Mouse (Mus musculus): Measurements from ENCODE around the gene Cd163l1. TPM values are rescaled to one million over a fixed set of nuclear protein-coding genes. Genes with fewer than 3 reads are reported as not detected.

Gene Cd163l1
- total RNA-seq, 2 experiments from 2014 or later, result not detected

GRCm38 (mm10) chr7:140219268-140219667, 1.2 kb downstream of the Cd163l1 start:
- DNase-seq (ENCODE audit: low spot score), result no peak

GRCm38 (mm10) chr7:140220375-140220774, 2.3 kb downstream of the Cd163l1 start:
- no peak for DNase-seq (ENCODE audit: low spot score)

DNA sequence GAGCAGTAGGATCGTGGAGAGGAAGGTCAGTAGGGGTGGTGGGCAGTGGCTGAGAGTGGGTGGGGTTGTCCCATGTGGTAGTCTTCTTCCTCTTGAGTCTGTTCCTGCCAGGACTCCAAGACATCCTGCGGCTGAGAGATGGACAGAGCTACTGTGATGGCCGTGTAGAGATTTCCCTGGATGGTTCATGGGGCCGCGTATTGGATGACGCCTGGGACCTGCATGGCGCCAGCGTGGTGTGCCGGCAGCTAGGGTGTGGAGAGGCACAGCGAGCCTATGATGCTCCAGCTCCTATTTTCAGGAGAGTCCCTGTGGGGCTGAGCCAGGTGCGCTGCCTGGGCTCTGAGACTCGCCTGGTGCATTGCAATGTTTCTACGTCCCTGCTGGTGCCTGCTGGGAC, 6.1 kb downstream of the Cd163l1 start:
- no peak for DNase-seq (ENCODE audit: low spot score)

- DNase-seq (ENCODE audit: low spot score), result no peak
These were observed 10.4 kb downstream of the Cd163l1 start for GRCm38 (mm10) chr7:140228476-140228875.

- DNase-seq (ENCODE audit: low spot score), result no peak
These were observed 13.0 kb downstream of the Cd163l1 start for GRCm38 (mm10) chr7:140231026-140231425.

DNA sequence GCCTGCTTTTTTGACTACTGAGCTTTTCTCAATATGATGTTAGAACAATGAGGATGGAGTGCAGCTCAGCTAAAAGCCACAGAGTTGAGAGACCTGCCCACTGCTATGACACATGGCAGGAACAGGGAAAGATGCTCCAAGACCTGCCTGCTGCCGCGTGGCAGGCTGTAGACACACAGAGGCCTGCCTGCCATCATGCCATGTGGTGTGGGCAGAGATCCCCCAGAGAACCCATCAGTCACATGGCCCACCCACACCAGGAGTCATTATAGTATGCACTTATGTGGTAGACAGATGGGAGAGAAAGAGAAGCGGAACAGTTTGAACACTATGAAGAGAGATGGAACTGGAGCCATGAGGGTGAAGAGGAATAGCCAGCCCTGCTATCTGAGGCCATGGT, 15.6 kb downstream of the Cd163l1 start:
- DNase-seq (ENCODE audit: low spot score), result no peak

DNA sequence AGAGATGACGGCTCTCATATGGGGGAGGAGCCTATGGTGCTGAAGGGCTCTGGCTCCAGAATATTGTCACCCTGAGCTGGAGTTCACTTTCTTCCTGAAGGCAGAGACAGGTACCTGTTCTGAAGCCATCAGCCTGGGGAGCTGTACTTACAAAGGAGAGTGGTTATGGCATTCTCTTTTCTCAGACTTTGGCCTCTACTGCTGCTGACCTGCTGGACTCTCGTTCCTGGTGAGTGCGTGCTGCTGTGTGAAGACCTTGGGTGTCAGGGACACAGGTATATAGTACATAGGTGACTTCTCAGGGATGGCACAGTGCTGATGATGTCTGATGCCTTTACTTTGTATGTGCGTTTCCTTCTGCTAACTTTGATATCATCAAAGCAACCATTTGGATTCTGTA, 29.1 kb downstream of the Cd163l1 start, which contains the start of gene 5830411N06Rik:
TSS of gene 5830411N06Rik (plus strand) at position 69 of the 400 bp plus-strand sequence.
- DNase-seq (ENCODE audit: low spot score), result no peak

DNA sequence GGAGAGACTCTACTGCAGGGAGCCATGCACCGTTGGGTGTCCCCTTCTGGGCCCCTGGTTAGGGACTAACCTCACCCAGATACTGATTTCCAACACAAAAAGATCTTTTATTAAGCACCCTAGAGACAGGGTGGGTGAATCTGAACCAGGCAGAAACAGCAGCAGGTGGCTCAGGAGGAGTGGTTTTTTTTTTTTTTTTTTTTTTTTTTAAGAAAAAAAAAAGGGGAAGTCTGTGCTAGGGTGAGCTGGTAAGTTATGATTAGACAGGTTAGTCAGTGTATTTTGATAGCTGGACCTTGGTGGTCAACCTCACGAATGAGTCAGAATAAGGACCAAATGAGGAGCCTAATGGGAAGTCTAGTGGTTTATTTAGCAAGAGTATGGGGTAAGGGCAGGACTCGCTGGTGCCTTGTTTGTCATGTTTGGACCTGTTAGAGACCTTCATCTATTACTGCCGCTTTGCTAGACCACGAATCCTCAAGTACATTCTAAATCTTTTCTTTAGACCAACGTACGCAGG, 35.8 kb downstream of the Cd163l1 start:
- DNase-seq (ENCODE audit: low spot score), result no peak

Other genes starting within 250 kb of the Cd163l1 start
- not detected for gene 6430531B16Rik, start 239.5 kb upstream of the Cd163l1 start, total RNA-seq (2021)
- gene Adam8, start 225.7 kb upstream of the Cd163l1 start, total RNA-seq (2021), result under 1 TPM; 0.30 to 0.47 TPM
- gene Zfp511, start 181.9 kb upstream of the Cd163l1 start, total RNA-seq (2021), result 1 to 10 TPM; 8.3 to 8.6 TPM
- 10 to 100 TPM; 23.2 to 23.6 TPM for gene Tubgcp2, start 181.6 kb upstream of the Cd163l1 start, total RNA-seq (2021)
- not detected for gene Msx3, start 169.2 kb upstream of the Cd163l1 start, total RNA-seq (2021)
- gene Caly, start 135.7 kb upstream of the Cd163l1 start, total RNA-seq (2021), result under 1 TPM; 0.52 to 0.53 TPM
- gene Prap1, start 124.9 kb upstream of the Cd163l1 start, total RNA-seq (2021), result not detected
- 10 to 100 TPM; 37.3 to 44.0 TPM for gene Fuom, start 115.8 kb upstream of the Cd163l1 start, total RNA-seq (2021)
- 1 to 10 TPM; 3.2 to 4.0 TPM for gene Paox, start 102.5 kb upstream of the Cd163l1 start, total RNA-seq (2021)
- gene Echs1, start 101.8 kb upstream of the Cd163l1 start, total RNA-seq (2021), result 100 to 1,000 TPM; 138 to 150 TPM
- 10 to 100 TPM; 27.8 to 30.9 TPM for gene Mtg1, start 80.7 kb upstream of the Cd163l1 start, total RNA-seq (2021)
- under 1 TPM in 1 of 2 experiments, not detected in 1; 0.07 TPM for gene Sprn, start 63.4 kb upstream of the Cd163l1 start, total RNA-seq (2021)
- not detected for gene Olfr522, start 53.5 kb upstream of the Cd163l1 start, total RNA-seq (2021)
- not detected for gene Olfr523, start 45.0 kb upstream of the Cd163l1 start, total RNA-seq (2021)
- gene Olfr524, start 12.3 kb upstream of the Cd163l1 start, total RNA-seq (2021), result not detected
- not detected for gene 5830411N06Rik, start 29.0 kb downstream of the Cd163l1 start, total RNA-seq (2021)
- not detected for gene Olfr525, start 102.6 kb downstream of the Cd163l1 start, total RNA-seq (2021)
- not detected for gene Olfr527, start 115.8 kb downstream of the Cd163l1 start, total RNA-seq (2021)
- not detected for gene Olfr60, start 143.4 kb downstream of the Cd163l1 start, total RNA-seq (2021)
- not detected for gene Olfr530, start 158.1 kb downstream of the Cd163l1 start, total RNA-seq (2021)
- gene Olfr531, start 184.7 kb downstream of the Cd163l1 start, total RNA-seq (2021), result not detected
- not detected for gene Olfr532, start 203.4 kb downstream of the Cd163l1 start, total RNA-seq (2021)
- gene Olfr533, start 245.1 kb downstream of the Cd163l1 start, total RNA-seq (2021), result not detected

Data from gastrocnemius, adult 18-20 months (tissue).